27 mouse cellular contexts compared by ENCODE assay signal in genomic region chr19:56071340-56071739, GRCm38 (mm10).
A peak's percentile ranks its signal among the peaks of the same experiment; 100 is the strongest.
DNase-seq lines count a peak whose midpoint lies in the region; ATAC-seq lines count a peak whose summit lies in the region.
"Had no signal": no experiment of that assay in that cellular context is flagged by ENCODE, and none has a peak within 500 bp of the region (broad histone marks: within the 10 kb centered on the region; RNA-seq: fewer than 3 reads in every experiment).

No protein-coding gene starts in this region.

- H3K36me3 ChIP-seq in hindbrain, embryonic 10.5 days = no peaks in the 10 kb centered on the region
- no peaks in the 10 kb centered on the region for H3K36me3 ChIP-seq in hindbrain, embryonic 16.5 days (ENCODE audit: control insufficient read depth, insufficient read depth, low read length)
- H3K36me3 ChIP-seq in embryonic facial prominence, embryonic 15.5 days = no peaks in the 10 kb centered on the region
- H3K36me3 ChIP-seq in intestine, embryonic 16.5 days (ENCODE audit: control insufficient read depth, insufficient read depth, low read length) = no peaks in the 10 kb centered on the region
- H3K36me3 ChIP-seq: hindbrain, embryonic 12.5 days; kidney, embryonic 15.5 days; limb, embryonic 15.5 days; liver, embryonic 13.5 days had no signal

- H3K4me2 ChIP-seq in hindbrain, embryonic 16.5 days (ENCODE audit: low read length) = no peak overlapping the region
- H3K4me2 ChIP-seq in embryonic facial prominence, embryonic 15.5 days (replicated peaks) = no peak overlapping the region
- H3K4me2 ChIP-seq in intestine, embryonic 16.5 days (ENCODE audit: low read depth, low read length) = no peak overlapping the region
- H3K4me2 ChIP-seq: hindbrain, embryonic 12.5 days; kidney, embryonic 15.5 days; limb, embryonic 15.5 days; liver, embryonic 13.5 days had no signal

- ATAC-seq in hindbrain, embryonic 16.5 days = no peak
- 0 out of 2 replicates have a peak, but pooled peaks have one; percentile 12 for ATAC-seq in embryonic facial prominence, embryonic 15.5 days (ENCODE audit: insufficient number of reproducible peaks, low FRiP score, low TSS enrichment, low read depth)
- no peak for ATAC-seq in intestine, embryonic 16.5 days
- ATAC-seq: activated CD4-positive, CD25-positive, alpha-beta regulatory T cell, adult 4 months; forebrain, embryonic 14.5 days; lung, postnatal 0 days had no signal

- intact Hi-C loops in heart, postnatal 10 days (cut with DNase I) = no loop called here

- DNase-seq in hindbrain, embryonic 10.5 days (ENCODE audit: low spot score) = no peak
- peak; percentile 39 for DNase-seq in Muller cell, postnatal 12 days (ENCODE audit: inconsistent ontology term)
- no peak for DNase-seq in heart, postnatal 10 days
- DNase-seq in adrenal gland, postnatal 10 days = no peak
- DNase-seq: adrenal gland, adult 2 months; cerebellum, adult 2 months; cerebellum, postnatal 14 days; kidney, adult 11 months; kidney, postnatal 25 days; liver, embryonic 13.5 days; lung, adult 18-20 months; midbrain, embryonic 14.5 days; right cerebral cortex, postnatal 4 days; thymus, adult 2 months; thymus, postnatal 36 days had no signal

- H3K4me1 ChIP-seq in hindbrain, embryonic 10.5 days (replicated peaks) = peaks cover 34% of the 10 kb centered on the region
- peaks cover 6% of the 10 kb centered on the region; the same call in 1 of the 2 replicates for H3K4me1 ChIP-seq in hindbrain, embryonic 16.5 days (ENCODE audit: control insufficient read depth, insufficient read depth, low read depth, low read length)
- H3K4me1 ChIP-seq in embryonic facial prominence, embryonic 15.5 days = peaks cover 33% of the 10 kb centered on the region
- H3K4me1 ChIP-seq in intestine, embryonic 16.5 days (ENCODE audit: control insufficient read depth, insufficient read depth, low read length) = no peaks in the 10 kb centered on the region

- H3K27me3 ChIP-seq in hindbrain, embryonic 10.5 days (ENCODE audit: insufficient read depth, poor library complexity, severe bottlenecking) = peaks cover 54% of the 10 kb centered on the region
- no peaks in the 10 kb centered on the region for H3K27me3 ChIP-seq in hindbrain, embryonic 16.5 days (replicated peaks; ENCODE audit: control insufficient read depth, insufficient read depth, low read length)
- H3K27me3 ChIP-seq in embryonic facial prominence, embryonic 15.5 days = no peaks in the 10 kb centered on the region
- H3K27me3 ChIP-seq in intestine, embryonic 16.5 days (replicated peaks; ENCODE audit: control insufficient read depth, insufficient read depth, low read length) = no peaks in the 10 kb centered on the region
- H3K27me3 ChIP-seq: kidney, embryonic 15.5 days; liver, embryonic 13.5 days had no signal

- no peak overlapping the region for H3K9ac ChIP-seq in hindbrain, embryonic 16.5 days (ENCODE audit: low read depth, low read length)
- H3K9ac ChIP-seq in embryonic facial prominence, embryonic 15.5 days = no peak overlapping the region
- H3K9ac ChIP-seq in intestine, embryonic 16.5 days (ENCODE audit: low read depth, low read length) = no peak overlapping the region
- H3K9ac ChIP-seq: hindbrain, embryonic 12.5 days; kidney, embryonic 15.5 days; limb, embryonic 15.5 days; liver, embryonic 13.5 days had no signal

- H3K9me3 ChIP-seq in hindbrain, embryonic 10.5 days = no peaks in the 10 kb centered on the region
- H3K9me3 ChIP-seq in hindbrain, embryonic 16.5 days (ENCODE audit: control insufficient read depth, low read length) = no peaks in the 10 kb centered on the region
- no peaks in the 10 kb centered on the region for H3K9me3 ChIP-seq in embryonic facial prominence, embryonic 15.5 days (replicated peaks)
- H3K9me3 ChIP-seq in intestine, embryonic 16.5 days (ENCODE audit: control insufficient read depth, low read length) = no peaks in the 10 kb centered on the region
- H3K9me3 ChIP-seq: hindbrain, embryonic 12.5 days; kidney, embryonic 15.5 days; limb, embryonic 15.5 days; liver, embryonic 13.5 days had no signal

- 54% methylated on average over 4 of the region's 4 CpGs for WGBS in hindbrain, embryonic 10.5 days
- WGBS in hindbrain, embryonic 16.5 days = 54% methylated on average over 4 of the region's 4 CpGs
- 28% methylated on average over 4 of the region's 4 CpGs for WGBS in embryonic facial prominence, embryonic 15.5 days
- 59% methylated on average over 4 of the region's 4 CpGs for WGBS in intestine, embryonic 16.5 days

- H3K4me3 ChIP-seq in hindbrain, embryonic 10.5 days = no peak overlapping the region
- no peak overlapping the region for H3K4me3 ChIP-seq in hindbrain, embryonic 16.5 days (ENCODE audit: low read length)
- H3K4me3 ChIP-seq in embryonic facial prominence, embryonic 15.5 days (replicated peaks) = no peak overlapping the region
- no peak overlapping the region for H3K4me3 ChIP-seq in intestine, embryonic 16.5 days (ENCODE audit: low read length)
- H3K4me3 ChIP-seq: erythroblast, embryonic 14.5 days; hindbrain, embryonic 12.5 days; kidney, embryonic 15.5 days; left cerebral cortex, adult 2 months; limb, embryonic 15.5 days; liver, embryonic 13.5 days had no signal

- H3K27ac ChIP-seq in hindbrain, embryonic 10.5 days = peak overlapping the region; percentile 53
- H3K27ac ChIP-seq in hindbrain, embryonic 16.5 days (ENCODE audit: low read depth, low read length) = no peak overlapping the region
- no peak overlapping the region; the same call in 1 of the 2 replicates for H3K27ac ChIP-seq in embryonic facial prominence, embryonic 15.5 days (replicated peaks)
- no peak overlapping the region for H3K27ac ChIP-seq in intestine, embryonic 16.5 days (ENCODE audit: low read length)
- H3K27ac ChIP-seq: hindbrain, embryonic 12.5 days; kidney, embryonic 15.5 days; left cerebral cortex, adult 2 months; limb, embryonic 15.5 days; liver, embryonic 13.5 days; macrophage had no signal
